Mouse (Mus musculus) MN1 (cell line): ENCODE data around the gene Nrip3.

Experiments
- DNase-seq: peaks from one replicate; pipeline ENCODE4 v3.0.0-alpha.2; 2016; ENCODE audit warnings: low spot score

Nrip3 gene

GRCm38 (mm10) chr7:109767575-109768350 lies 14.1 kb downstream of the Nrip3 start:
- DNase-seq, result no peak

- DNase-seq, result no peak
These were observed 17.8 kb downstream of the Nrip3 start for GRCm38 (mm10) chr7:109764009-109764408.

GRCm38 (mm10) chr7:109756291-109756690 lies 25.5 kb downstream of the Nrip3 start:
- no peak for DNase-seq

GRCm38 (mm10) chr7:109754034-109754433 lies 27.8 kb downstream of the Nrip3 start:
- no peak for DNase-seq

- DNase-seq, result peak; percentile 78
These were observed 29.6 kb downstream of the Nrip3 start, which contains the start of gene Tmem9b for GRCm38 (mm10) chr7:109752008-109752925. Gene Tmem9b, minus strand, starts transcription at chr7:109752875.

- DNase-seq, result no peak
These were observed 30.3 kb downstream of the Nrip3 start for GRCm38 (mm10) chr7:109751427-109752007.

GRCm38 (mm10) chr7:109747747-109748146 lies 34.1 kb downstream of the Nrip3 start:
- peak; percentile 9 for DNase-seq

- no peak for DNase-seq
These were observed 40.1 kb downstream of the Nrip3 start for GRCm38 (mm10) chr7:109741703-109742102.

GRCm38 (mm10) chr7:109741060-109741459 lies 40.8 kb downstream of the Nrip3 start:
- no peak for DNase-seq

GRCm38 (mm10) chr7:109739822-109740370 lies 41.9 kb downstream of the Nrip3 start:
- DNase-seq, result no peak

GRCm38 (mm10) chr7:109734806-109735205 lies 47.0 kb downstream of the Nrip3 start:
- no peak for DNase-seq

GRCm38 (mm10) chr7:109731626-109732025 lies 50.2 kb downstream of the Nrip3 start, which contains the start of gene Ascl3:
Gene Ascl3, minus strand, starts transcription at chr7:109731726.
- DNase-seq, result no peak

- no peak for DNase-seq
These were observed 58.1 kb downstream of the Nrip3 start, which contains the start of gene BC051019 for GRCm38 (mm10) chr7:109723697-109724096. Gene BC051019, minus strand, starts transcription at chr7:109723850.

- DNase-seq, result no peak
These were observed 58.7 kb downstream of the Nrip3 start for GRCm38 (mm10) chr7:109723114-109723513.

GRCm38 (mm10) chr7:109722618-109723017 lies 59.2 kb downstream of the Nrip3 start:
- DNase-seq, result no peak

- no peak for DNase-seq
These were observed 62.5 kb downstream of the Nrip3 start for GRCm38 (mm10) chr7:109719286-109719685.

GRCm38 (mm10) chr7:109713434-109713982 lies 68.3 kb downstream of the Nrip3 start:
- no peak for DNase-seq

- DNase-seq, result no peak
These were observed 69.6 kb downstream of the Nrip3 start for GRCm38 (mm10) chr7:109712198-109712597.

- DNase-seq, result no peak
These were observed 71.8 kb downstream of the Nrip3 start for GRCm38 (mm10) chr7:109710069-109710468.

- DNase-seq, result no peak
These were observed 72.9 kb downstream of the Nrip3 start for GRCm38 (mm10) chr7:109708961-109709382.
